Mouse (Mus musculus) heart, embryonic 10.5 days (tissue): ENCODE data around the gene Bace1. TPM values are rescaled to one million over a fixed set of nuclear protein-coding genes. Genes with fewer than 3 reads are reported as not detected.

ENCODE experiments used
- DNase-seq: peaks from one replicate; pipeline ENCODE4 v3.0.0-alpha.2; 2017; ENCODE audit warnings: low spot score
- H3K27ac ChIP-seq: fragments of 300-500 bp; sonication (generic); 2 replicates; pipeline ENCODE4 v1.5.1; 2016; ENCODE audit warnings: mild to moderate bottlenecking
- H3K27me3 ChIP-seq: fragments of 300-500 bp; sonication (generic); 2 replicates; pipeline ENCODE4 v1.6.1; 2016; ENCODE audit warnings: mild to moderate bottlenecking; ENCODE audit not compliant: poor library complexity, insufficient read depth, severe bottlenecking
- H3K36me3 ChIP-seq: fragments of 300-500 bp; sonication (generic); 2 replicates; pipeline ENCODE4 v1.6.1; 2016; ENCODE audit warnings: mild to moderate bottlenecking, moderate library complexity
- H3K4me1 ChIP-seq: fragments of 300-500 bp; sonication (generic); 2 replicates; pipeline ENCODE4 v1.6.1; 2016; ENCODE audit warnings: mild to moderate bottlenecking
- H3K4me3 ChIP-seq: fragments of 300-500 bp; sonication (generic); 2 replicates; pipeline ENCODE4 v1.5.1; 2016; ENCODE audit warnings: mild to moderate bottlenecking, moderate library complexity
- H3K9me3 ChIP-seq: fragments of 300-500 bp; sonication (generic); 2 replicates; pipeline ENCODE4 v1.6.1; 2016; ENCODE audit warnings: mild to moderate bottlenecking, moderate library complexity
- WGBS: fragments of 180-500 bp; shearing (Covaris S2); methylation state at CpG from one replicate; pipeline ENCODE4 v1.1.7; 2016; 5-methylcytosine and 5-hydroxymethylcytosine counted together
- polyA plus RNA-seq: library from polyadenylated mRNA; unstranded; fragments of >200 nt; fragmentation: Nextera tagmentation; extraction: Ambion mirVana; gene quantifications from 2 replicates; pipeline ENCODE4 v1.2.1, GENCODE M21; 2016

Gene Bace1
- polyA plus RNA-seq, 1 experiment from 2014 or later = 19.4 TPM

DNA sequence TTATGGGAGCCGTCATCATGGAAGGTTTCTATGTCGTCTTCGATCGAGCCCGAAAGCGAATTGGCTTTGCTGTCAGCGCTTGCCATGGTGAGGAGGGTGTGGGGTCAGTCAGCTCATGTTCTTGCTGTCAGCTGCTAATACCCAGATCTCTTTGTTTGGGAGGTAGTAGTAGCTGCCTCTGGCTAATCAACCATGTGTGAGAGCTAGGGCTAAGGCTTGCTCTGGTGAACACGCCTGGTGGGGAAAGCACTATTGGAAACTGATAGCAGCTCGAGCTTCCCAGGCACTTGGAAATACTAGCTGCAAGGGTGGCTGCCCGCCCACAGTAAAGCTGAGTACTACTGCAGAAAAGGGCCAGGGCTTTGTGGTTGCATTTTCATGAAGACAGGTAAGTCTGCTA is 21.0 kb downstream of the Bace1 start:
- 89% methylated on average over 10 of the region's 10 CpGs for WGBS
- no peaks in the 10 kb centered on the region for H3K27me3 ChIP-seq
- no peak for DNase-seq
- no peaks in the 10 kb centered on the region for H3K9me3 ChIP-seq
- no peaks in the 10 kb centered on the region for H3K4me1 ChIP-seq
- H3K27ac ChIP-seq = no peak overlapping the region
- H3K4me3 ChIP-seq = no peak overlapping the region
- peaks cover 92% of the 10 kb centered on the region for H3K36me3 ChIP-seq

DNA sequence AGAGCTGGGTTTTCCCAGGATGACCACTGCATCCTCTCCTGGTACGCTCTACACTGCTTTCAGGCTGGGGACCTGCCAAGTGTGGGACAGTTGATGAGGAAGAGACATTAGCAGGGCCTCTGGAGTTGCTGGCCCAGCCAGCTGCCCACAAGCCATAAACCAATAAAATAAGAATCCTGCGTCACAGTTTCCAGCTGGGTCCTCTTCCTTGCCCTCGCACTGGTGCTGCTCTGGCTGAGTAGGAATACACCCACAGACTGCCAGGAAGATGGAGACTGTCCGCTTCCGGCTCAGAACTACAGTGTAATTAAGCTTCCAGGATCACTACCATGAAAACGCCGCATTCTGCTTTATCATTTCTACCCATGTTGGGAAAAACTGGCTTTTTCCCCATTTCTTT is 23.4 kb downstream of the Bace1 start:
- no peak overlapping the region for H3K27ac ChIP-seq
- 92% methylated on average over 7 of the region's 7 CpGs for WGBS
- no peak for DNase-seq
- no peaks in the 10 kb centered on the region for H3K4me1 ChIP-seq
- no peaks in the 10 kb centered on the region for H3K9me3 ChIP-seq
- no peak overlapping the region for H3K4me3 ChIP-seq
- peaks cover 95% of the 10 kb centered on the region for H3K36me3 ChIP-seq
- no peaks in the 10 kb centered on the region for H3K27me3 ChIP-seq

GRCm38 (mm10) chr9:45869181-45869580 is 30.8 kb downstream of the Bace1 start:
- DNase-seq = no peak
- Histone ChIP-seq H3K27me3 (no peaks in the 10 kb centered on the region), H3K4me3 (no peak overlapping the region), H3K9me3 (no peaks in the 10 kb centered on the region), H3K4me1 (no peaks in the 10 kb centered on the region), H3K27ac (no peak overlapping the region), H3K36me3 (peaks cover 89% of the 10 kb centered on the region)
- 91% methylated on average over 3 of the region's 3 CpGs for WGBS

DNA sequence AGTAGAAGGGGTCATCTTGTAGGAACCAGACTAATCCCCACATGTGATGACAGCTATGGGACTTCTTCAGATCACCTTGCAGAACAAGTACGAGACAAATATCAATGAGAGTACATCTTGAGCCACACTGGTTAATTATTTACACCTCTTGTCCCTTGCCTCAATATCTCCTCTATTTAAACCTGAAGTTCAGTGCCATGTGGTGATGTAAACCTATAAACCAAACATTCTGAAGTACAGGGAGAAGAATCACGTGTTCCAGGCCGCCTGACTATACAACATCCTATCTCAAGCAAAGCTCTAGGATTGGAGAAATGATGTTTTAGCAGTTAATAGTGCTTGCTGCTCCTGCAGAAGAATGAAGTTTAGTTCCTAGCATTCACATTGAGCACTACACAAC is 31.9 kb downstream of the Bace1 start:
- no peak overlapping the region for H3K4me3 ChIP-seq
- DNase-seq = no peak
- H3K27me3 ChIP-seq = no peaks in the 10 kb centered on the region
- no peaks in the 10 kb centered on the region for H3K4me1 ChIP-seq
- WGBS = 91% methylated on average over 3 of the region's 3 CpGs
- H3K36me3 ChIP-seq = peaks cover 83% of the 10 kb centered on the region
- H3K27ac ChIP-seq = no peak overlapping the region
- no peaks in the 10 kb centered on the region for H3K9me3 ChIP-seq

- no peaks in the 10 kb centered on the region for H3K27me3 ChIP-seq
- no peaks in the 10 kb centered on the region for H3K9me3 ChIP-seq
- H3K36me3 ChIP-seq = peaks cover 58% of the 10 kb centered on the region
- H3K4me3 ChIP-seq = no peak overlapping the region
- WGBS = 79% methylated on average over 2 of the region's 2 CpGs
- DNase-seq = no peak
- H3K27ac ChIP-seq = no peak overlapping the region
- H3K4me1 ChIP-seq = no peaks in the 10 kb centered on the region
These were observed 39.5 kb downstream of the Bace1 start for GRCm38 (mm10) chr9:45877928-45878327.

- no peak for DNase-seq
- H3K4me1 ChIP-seq = no peaks in the 10 kb centered on the region
- no peaks in the 10 kb centered on the region for H3K27me3 ChIP-seq
- no peak overlapping the region for H3K4me3 ChIP-seq
- no peak overlapping the region for H3K27ac ChIP-seq
- H3K36me3 ChIP-seq = peaks cover 89% of the 10 kb centered on the region
- H3K9me3 ChIP-seq = no peaks in the 10 kb centered on the region
These were observed 55.3 kb downstream of the Bace1 start for GRCm38 (mm10) chr9:45893681-45894080.

DNA sequence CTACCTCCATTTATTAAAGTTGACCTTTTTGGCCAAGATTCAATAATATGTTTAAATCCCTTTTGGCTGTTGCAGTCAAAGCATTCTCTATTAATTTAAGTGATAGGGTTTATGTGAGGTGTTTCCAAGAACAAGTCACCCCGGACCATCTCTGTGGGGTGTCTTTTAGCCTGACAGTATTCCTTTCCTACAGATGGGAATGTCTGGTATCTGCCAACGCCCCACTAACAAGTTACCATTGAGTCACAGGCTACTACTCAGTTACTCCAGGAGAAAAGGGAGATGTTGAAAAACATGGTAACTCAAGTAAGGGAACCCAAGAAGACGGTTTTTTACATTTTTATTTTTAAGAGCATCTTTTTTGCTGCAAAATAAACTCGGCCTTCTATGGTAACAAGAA is 66.8 kb downstream of the Bace1 start:
- H3K27me3 ChIP-seq = no peaks in the 10 kb centered on the region
- peak overlapping the region; percentile 98 for H3K27ac ChIP-seq
- H3K9me3 ChIP-seq = no peaks in the 10 kb centered on the region
- DNase-seq = no peak
- 49% methylated on average over 4 of the region's 4 CpGs for WGBS
- H3K4me3 ChIP-seq = peak overlapping the region; percentile 98
- H3K4me1 ChIP-seq = peaks cover 26% of the 10 kb centered on the region
- peaks cover 38% of the 10 kb centered on the region for H3K36me3 ChIP-seq

- Histone ChIP-seq H3K36me3 (peaks cover 44% of the 10 kb centered on the region), H3K9me3 (no peaks in the 10 kb centered on the region), H3K27me3 (no peaks in the 10 kb centered on the region), H3K4me3 (peak overlapping the region; percentile 98), H3K27ac (peak overlapping the region; percentile 98), H3K4me1 (peaks cover 26% of the 10 kb centered on the region)
- DNase-seq = peak; percentile 80
- WGBS = under 1% methylated on average over 21 of the region's 27 CpGs
These were observed 67.4 kb downstream of the Bace1 start for GRCm38 (mm10) chr9:45905811-45906237.

DNA sequence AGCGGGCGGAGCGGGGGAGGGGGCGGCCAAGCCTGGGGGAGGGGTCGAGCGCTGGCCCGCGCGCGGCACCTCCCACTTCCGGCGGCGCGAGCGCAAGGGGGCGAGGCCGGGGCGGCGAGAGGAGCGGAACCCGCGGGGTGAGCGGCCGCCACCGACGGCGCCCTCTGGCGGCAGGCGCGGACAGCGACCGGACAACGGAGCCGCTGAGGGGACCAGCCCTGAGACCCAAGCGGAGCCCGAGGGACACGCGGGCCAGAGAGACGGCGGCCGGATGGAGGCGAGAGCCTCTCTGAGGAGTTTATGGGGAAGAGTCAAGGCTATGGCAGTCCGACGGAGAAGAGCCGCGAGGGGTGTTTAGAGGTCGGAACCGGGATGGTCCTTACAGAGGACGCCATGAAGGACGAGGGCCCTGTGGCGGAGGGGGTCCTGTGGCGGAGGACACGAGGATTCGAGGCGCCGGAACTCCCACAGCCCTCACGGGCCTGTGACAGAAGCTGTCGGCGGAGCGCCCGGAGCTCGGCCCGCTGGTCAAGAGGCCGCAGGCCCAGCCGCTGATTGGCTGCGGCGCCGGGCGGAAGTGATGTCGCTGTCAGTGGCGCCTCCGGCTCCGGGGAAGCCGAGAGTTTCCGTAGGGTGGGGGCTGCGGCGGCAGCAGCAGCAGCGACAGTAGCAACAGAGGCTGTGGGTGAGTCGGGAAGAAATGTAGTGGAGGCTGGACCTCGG is 68.1 kb downstream of the Bace1 start, which contains the start of the genes Pcsk7 and Rnf214:
Gene Pcsk7 (plus strand): TSS at position 143 of the 723 bp plus-strand sequence.
Gene Rnf214 (minus strand): TSS at position 557 of the 723 bp plus-strand sequence.
- under 1% methylated on average over 79 of the region's 80 CpGs for WGBS
- DNase-seq = peak; percentile 94
- Histone ChIP-seq H3K4me1 (peaks cover 26% of the 10 kb centered on the region), H3K9me3 (no peaks in the 10 kb centered on the region), H3K27me3 (no peaks in the 10 kb centered on the region), H3K27ac (peak within 1 kb of the TSS; percentile 98), H3K36me3 (peaks cover 46% of the 10 kb centered on the region), H3K4me3 (peak within 1 kb of the TSS; percentile 98)

GRCm38 (mm10) chr9:45907078-45907428 is 68.7 kb downstream of the Bace1 start:
- WGBS = 1% methylated on average over 19 of the region's 19 CpGs
- Histone ChIP-seq H3K27me3 (no peaks in the 10 kb centered on the region), H3K9me3 (no peaks in the 10 kb centered on the region), H3K4me3 (peak overlapping the region; percentile 98), H3K36me3 (peaks cover 46% of the 10 kb centered on the region), H3K4me1 (peaks cover 26% of the 10 kb centered on the region), H3K27ac (peak overlapping the region; percentile 98)
- DNase-seq = no peak

GRCm38 (mm10) chr9:45910995-45911394 is 72.6 kb downstream of the Bace1 start:
- Histone ChIP-seq H3K9me3 (no peaks in the 10 kb centered on the region), H3K4me3 (no peak overlapping the region), H3K36me3 (peaks cover 65% of the 10 kb centered on the region), H3K27ac (no peak overlapping the region), H3K27me3 (no peaks in the 10 kb centered on the region), H3K4me1 (peaks cover 12% of the 10 kb centered on the region)
- DNase-seq = no peak
- 91% methylated on average over 3 of the region's 3 CpGs for WGBS

- H3K27me3 ChIP-seq = no peaks in the 10 kb centered on the region
- 72% methylated on average over 1 of the region's 1 CpGs for WGBS
- H3K9me3 ChIP-seq = no peaks in the 10 kb centered on the region
- H3K4me1 ChIP-seq = peaks cover 12% of the 10 kb centered on the region
- H3K4me3 ChIP-seq = no peak overlapping the region
- H3K36me3 ChIP-seq = peaks cover 72% of the 10 kb centered on the region
- DNase-seq = no peak
- H3K27ac ChIP-seq = no peak overlapping the region
These were observed 73.3 kb downstream of the Bace1 start for GRCm38 (mm10) chr9:45911673-45912072.
